Mouse (Mus musculus) heart, postnatal 0 days (tissue): ENCODE data around the gene Shroom1. TPM values are rescaled to one million over a fixed set of nuclear protein-coding genes. Genes with fewer than 3 reads are reported as not detected.
A peak's percentile ranks its signal among the peaks of the same experiment; 100 is the strongest.

Experiments used
- ATAC-seq: fragments of 200-750 bp; cut with Nextera tagmentation; 2 replicates; pipeline ENCODE4 v1.8.0; 2017; ENCODE audit warnings: low read depth, moderate number of reproducible peaks, moderate library complexity; ENCODE audit not compliant: insufficient read depth
- DNase-seq: peaks from one replicate; pipeline ENCODE4 v3.0.0-alpha.2; 2016; ENCODE audit warnings: low spot score
- H3K27ac ChIP-seq: fragments of 300-500 bp; sonication (generic); 2 replicates; pipeline ENCODE4 v1.5.1; 2014; ENCODE audit warnings: low read depth, mild to moderate bottlenecking
- H3K27me3 ChIP-seq: fragments of 300-500 bp; sonication (generic); 2 replicates; pipeline ENCODE4 v1.6.1; 2014; ENCODE audit warnings: low read length, mixed read lengths; ENCODE audit not compliant: control insufficient read depth, insufficient read depth
- H3K36me3 ChIP-seq: fragments of 300-500 bp; sonication (generic); replicated peaks from 2 replicates; pipeline ENCODE4 v1.6.1; 2014; ENCODE audit warnings: low read length, mixed read lengths; ENCODE audit not compliant: control insufficient read depth, insufficient read depth
- H3K4me1 ChIP-seq: fragments of 300-500 bp; sonication (generic); 2 replicates; pipeline ENCODE4 v1.6.1; 2014; ENCODE audit warnings: antibody characterized with exemption; ENCODE audit not compliant: control insufficient read depth, insufficient read depth
- H3K4me2 ChIP-seq: fragments of 300-500 bp; sonication (generic); 2 replicates; pipeline ENCODE4 v1.6.1; 2014; ENCODE audit warnings: low read depth, mild to moderate bottlenecking, low read length, moderate library complexity
- H3K4me3 ChIP-seq: fragments of 300-500 bp; sonication (generic); 2 replicates; pipeline ENCODE4 v1.5.1; 2014; ENCODE audit warnings: low read depth, low read length
- H3K9ac ChIP-seq: fragments of 300-500 bp; sonication (generic); replicated peaks from 2 replicates; pipeline ENCODE4 v1.6.1; 2014; ENCODE audit warnings: low read depth, low read length, mixed read lengths
- H3K9me3 ChIP-seq: fragments of 300-500 bp; sonication (generic); replicated peaks from 2 replicates; pipeline ENCODE4 v1.6.1; 2016; ENCODE audit warnings: low read length; ENCODE audit not compliant: control insufficient read depth
- CTCF ChIP-seq: IDR thresholded peaks from 2 replicates; pipeline ENCODE4 v1.5.1; 2016; ENCODE audit warnings: antibody characterized with exemption, control low read depth, low read depth
- EP300 ChIP-seq: IDR thresholded peaks from 2 replicates; pipeline ENCODE4 v1.6.1; 2016; ENCODE audit warnings: antibody characterized with exemption, low read depth
- WGBS: fragments of 180-500 bp; shearing (Covaris S2); extraction: QIAGEN DNeasy Blood & Tissue Kit; methylation state at CpG from one replicate; pipeline ENCODE4 v1.1.7; 2014; 5-methylcytosine and 5-hydroxymethylcytosine counted together
- polyA plus RNA-seq: library from polyadenylated mRNA; unstranded; fragments of >200 nt; fragmentation: Nextera tagmentation; extraction: Ambion mirVana; gene quantifications from 2 replicates; pipeline ENCODE4 v1.2.1, GENCODE M21; 2015
- total RNA-seq: library from RNA; depleted of rRNA; stranded (reverse); fragments of >200 nt; gene quantifications from 2 replicates; pipeline ENCODE4 v1.2.3, GENCODE M21; 2014; ENCODE audit warnings: low replicate concordance

Shroom1 gene
- total and polyA plus RNA-seq, 2 experiments from 2014 or later = 0.40 to 2.9 TPM

DNA sequence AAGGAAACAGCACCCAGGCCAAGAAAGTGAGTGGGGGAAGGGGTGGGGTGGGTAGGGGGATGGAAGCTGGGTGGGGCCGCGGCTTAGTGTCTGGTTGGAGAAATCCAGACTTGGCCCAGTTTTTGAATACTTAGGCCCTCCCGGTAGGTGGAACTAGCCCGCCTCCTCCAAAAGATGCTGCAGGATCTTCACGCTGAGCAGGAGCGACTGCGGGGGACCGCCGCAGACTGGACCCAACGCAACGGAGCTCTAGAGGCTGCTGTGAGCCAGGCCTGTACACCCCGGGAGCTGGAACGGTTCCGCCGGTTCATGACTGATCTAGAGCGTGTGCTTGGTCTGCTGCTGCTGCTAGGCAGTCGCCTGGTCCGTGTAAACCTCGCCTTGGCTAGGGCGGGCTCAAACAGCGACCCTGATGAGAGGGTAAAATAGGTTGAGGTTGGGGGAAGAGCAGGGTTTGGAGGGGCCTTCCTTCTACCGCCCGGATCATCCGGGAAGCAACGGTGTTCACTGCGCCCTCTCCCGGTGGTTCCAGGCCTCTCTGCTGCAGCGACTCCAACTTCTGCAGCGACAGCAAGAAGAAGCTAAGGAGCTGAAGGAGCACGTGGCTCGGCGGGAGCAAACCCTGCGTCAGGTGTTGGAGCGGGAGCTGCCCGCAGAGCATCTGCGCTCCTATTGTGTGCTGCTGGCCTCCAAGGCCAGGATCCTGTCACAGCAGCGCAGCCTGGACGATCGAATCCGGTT is 9.4 kb downstream of the Shroom1 start:
- H3K36me3 ChIP-seq = no peaks in the 10 kb centered on the region
- no peaks in the 10 kb centered on the region for H3K9me3 ChIP-seq
- TF ChIP-seq EP300 (no peak), CTCF (peak; percentile 71)
- 0 out of 2 replicates have a peak overlapping the region, but pooled peaks have one; percentile 14 for H3K9ac ChIP-seq
- peak; percentile 45; the same call in 1 of the 2 replicates for ATAC-seq
- H3K27me3 ChIP-seq = peaks cover 67% of the 10 kb centered on the region
- 9% methylated on average over 40 of the region's 40 CpGs for WGBS
- no peak overlapping the region for H3K27ac ChIP-seq
- peak overlapping the region; percentile 25 for H3K4me3 ChIP-seq
- peak overlapping the region; percentile 51 for H3K4me2 ChIP-seq
- DNase-seq = peak; percentile 48
- no peaks in the 10 kb centered on the region for H3K4me1 ChIP-seq

DNA sequence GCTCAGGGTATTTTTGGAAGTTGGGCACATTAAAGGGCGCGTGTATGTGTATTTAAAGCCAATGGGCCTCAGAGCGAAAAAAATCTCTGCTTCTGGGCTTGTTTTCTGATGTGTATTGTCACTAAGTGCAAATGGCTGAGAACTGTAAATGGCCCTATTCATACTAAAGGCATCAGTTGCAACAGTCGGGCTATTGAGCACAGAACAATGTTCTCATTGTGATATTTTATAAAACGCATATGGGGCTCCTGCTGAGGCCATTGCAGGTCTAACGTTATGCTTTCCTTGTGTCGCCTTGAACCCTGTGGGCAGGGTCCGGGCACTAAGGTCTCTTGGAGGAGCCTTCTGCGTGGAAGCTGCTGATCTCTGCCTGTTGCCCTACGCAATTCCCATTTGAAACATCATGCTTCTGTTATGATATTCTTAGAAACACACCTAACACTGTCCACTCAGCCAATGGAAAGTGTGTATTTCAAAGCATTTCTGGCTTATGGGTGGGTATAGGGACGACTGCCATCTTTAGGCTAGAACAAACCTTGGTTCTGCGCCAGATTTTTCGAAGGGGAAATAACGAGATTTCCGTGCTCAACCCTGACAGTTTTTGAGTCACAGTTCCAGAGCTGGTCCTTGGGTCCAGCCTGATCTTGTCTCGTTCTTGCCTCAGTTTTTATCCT is 12.4 kb downstream of the Shroom1 start:
- Histone ChIP-seq H3K27ac (no peak overlapping the region), H3K4me3 (no peak overlapping the region), H3K4me2 (peak overlapping the region; percentile 50), H3K4me1 (no peaks in the 10 kb centered on the region), H3K36me3 (no peaks in the 10 kb centered on the region), H3K9ac (no peak overlapping the region), H3K9me3 (no peaks in the 10 kb centered on the region), H3K27me3 (peaks cover 51% of the 10 kb centered on the region)
- TF ChIP-seq EP300 (no peak), CTCF (no peak)
- no peak for DNase-seq
- 38% methylated on average over 16 of the region's 16 CpGs for WGBS
- ATAC-seq = no peak

DNA sequence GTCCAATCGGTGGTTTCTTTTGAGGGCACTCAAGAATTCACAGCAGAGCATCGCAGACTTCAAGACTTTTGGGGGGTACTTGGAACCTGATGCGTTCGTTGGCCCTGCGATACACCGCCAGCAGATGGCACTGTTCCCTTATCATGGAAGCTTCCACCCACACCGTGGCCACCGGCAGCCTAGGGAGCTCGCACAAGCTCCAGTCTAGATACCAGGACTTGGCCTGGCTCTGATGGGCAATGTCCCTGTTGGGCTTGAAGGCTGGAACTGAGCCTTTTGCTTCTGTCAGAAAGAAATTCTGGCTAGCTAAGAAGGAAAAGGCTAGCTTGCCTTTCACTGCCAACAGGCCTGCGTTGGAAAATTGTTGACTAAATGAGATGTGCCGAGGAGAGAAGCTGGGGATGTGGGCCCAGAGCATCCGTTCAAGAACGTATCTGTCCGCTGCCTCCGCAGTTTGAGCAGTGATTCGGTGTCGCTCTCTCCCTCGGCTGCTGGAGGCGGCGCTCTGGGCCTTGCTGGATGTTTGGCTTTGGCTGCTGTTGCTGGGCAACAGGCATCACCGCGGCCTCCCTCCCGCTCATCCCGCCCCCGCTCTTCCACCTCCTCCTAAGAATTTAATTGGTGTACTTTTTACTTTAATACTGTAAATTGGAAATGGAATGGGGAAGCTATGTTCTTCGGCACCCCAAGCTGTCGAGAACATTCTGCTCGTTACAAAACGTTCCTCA is 13.1 kb downstream of the Shroom1 start, which contains the start of gene Gm9837:
TSS of gene Gm9837 (minus strand) at position 512 of the 728 bp plus-strand sequence.
- Histone ChIP-seq H3K4me1 (no peaks in the 10 kb centered on the region), H3K9ac (no peak within 1 kb of the TSS; the same call in 1 of the 2 replicates), H3K27ac (no peak within 1 kb of the TSS), H3K9me3 (no peaks in the 10 kb centered on the region), H3K4me2 (peak within 1 kb of the TSS; percentile 50), H3K27me3 (peaks cover 47% of the 10 kb centered on the region), H3K4me3 (peak within 1 kb of the TSS; percentile 2; the same call in 1 of the 2 replicates), H3K36me3 (no peaks in the 10 kb centered on the region)
- TF ChIP-seq CTCF (peak; percentile 90), EP300 (no peak)
- DNase-seq (peak; percentile 79), ATAC-seq (peak; percentile 85)
- 2% methylated on average over 29 of the region's 29 CpGs for WGBS

DNA sequence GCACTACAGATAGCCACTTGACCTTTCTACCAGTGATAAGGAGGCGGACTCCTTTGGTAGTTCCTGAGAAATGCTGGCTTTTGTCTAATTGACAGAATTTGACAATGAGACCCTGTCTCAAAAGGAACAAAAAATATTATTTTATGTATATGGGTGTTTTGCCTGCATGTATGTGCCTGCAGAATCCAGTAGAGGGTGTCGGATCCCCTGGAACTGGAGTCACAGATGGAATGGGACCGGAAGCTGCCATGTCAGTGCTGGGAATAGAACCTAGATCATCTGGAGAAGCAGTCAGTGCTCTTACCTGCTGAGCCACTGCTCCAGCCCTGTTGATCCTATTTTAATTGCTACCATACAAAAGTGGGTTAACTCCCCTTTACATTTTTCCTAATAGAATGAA is 15.7 kb downstream of the Shroom1 start:
- Histone ChIP-seq H3K27ac (no peak overlapping the region), H3K4me3 (no peak overlapping the region), H3K4me2 (no peak overlapping the region), H3K9me3 (no peaks in the 10 kb centered on the region), H3K4me1 (no peaks in the 10 kb centered on the region), H3K27me3 (peaks cover 47% of the 10 kb centered on the region), H3K36me3 (no peaks in the 10 kb centered on the region), H3K9ac (no peak overlapping the region)
- WGBS = 78% methylated on average over 3 of the region's 3 CpGs
- ATAC-seq (no peak), DNase-seq (no peak)
- TF ChIP-seq CTCF = no peak
- TF ChIP-seq EP300 = no peak

DNA sequence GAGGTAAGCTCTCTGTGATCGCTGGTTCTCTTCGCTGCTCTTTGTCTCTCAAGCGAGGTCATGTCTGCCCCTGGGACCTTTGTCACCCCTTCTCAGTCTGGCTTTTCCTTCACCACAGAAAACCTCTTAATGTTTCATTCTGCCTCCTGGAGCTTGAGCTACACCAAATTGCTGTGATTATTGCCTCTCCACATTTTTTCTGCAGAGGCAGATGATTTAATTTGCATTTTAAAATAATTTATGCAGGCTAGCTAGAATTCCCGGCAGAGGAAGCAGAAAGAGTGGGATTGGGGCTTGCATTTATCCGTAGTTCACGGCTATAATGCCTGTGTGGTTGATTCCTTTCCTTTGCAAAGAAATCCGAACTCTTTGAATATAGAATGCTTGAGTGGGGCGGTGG is 18.6 kb downstream of the Shroom1 start:
- 30% methylated on average over 8 of the region's 8 CpGs for WGBS
- Histone ChIP-seq H3K4me2 (no peak overlapping the region), H3K36me3 (no peaks in the 10 kb centered on the region), H3K4me1 (0 out of 2 replicates have a peak, but pooled peaks cover 10% of the 10 kb centered on the region), H3K4me3 (no peak overlapping the region), H3K9me3 (no peaks in the 10 kb centered on the region), H3K9ac (no peak overlapping the region), H3K27me3 (peaks cover 69% of the 10 kb centered on the region), H3K27ac (no peak overlapping the region)
- no peak for ATAC-seq
- TF ChIP-seq CTCF = no peak
- no peak for TF ChIP-seq EP300
- DNase-seq = no peak
